Mouse (Mus musculus) bone marrow, adult 2 months (tissue): ENCODE measurements around the gene Dlx6. TPM values are rescaled to one million over a fixed set of nuclear protein-coding genes. Genes with fewer than 3 reads are reported as not detected.

Experiments
- H3K27ac ChIP-seq: fragments of 200-500 bp; 2 replicates; pipeline ENCODE4 v1.5.1; 2012; ENCODE audit warnings: low read depth, mild to moderate bottlenecking, control low read depth, inconsistent platforms, low read length; ENCODE audit not compliant: control insufficient read depth, poor library complexity, insufficient read depth
- H3K4me1 ChIP-seq: fragments of 200-500 bp; 2 replicates; pipeline ENCODE4 v1.6.1; 2011; ENCODE audit warnings: low read length; ENCODE audit not compliant: control insufficient read depth, insufficient read depth
- H3K4me3 ChIP-seq: fragments of 200-500 bp; replicated peaks from 2 replicates; pipeline ENCODE3; 2011; ENCODE audit warnings: mild to moderate bottlenecking, low read depth, low read length, control low read depth; ENCODE audit not compliant: control insufficient read depth
- CTCF ChIP-seq: fragments of 200-500 bp; IDR thresholded peaks from 2 replicates; pipeline ENCODE4 v1.5.1; 2011; ENCODE audit warnings: low read length, control low read depth; ENCODE audit not compliant: control insufficient read depth, insufficient read depth
- POLR2A ChIP-seq: fragments of 200-500 bp; IDR thresholded peaks from 2 replicates; pipeline ENCODE4 v1.6.1; 2011; ENCODE audit warnings: low read depth, mild to moderate bottlenecking, control low read depth, low read length, borderline replicate concordance; ENCODE audit not compliant: control insufficient read depth
- WGBS: fragments of 180-500 bp; shearing (Covaris S2); methylation state at CpG from one replicate; pipeline ENCODE4 v1.1.7; 2018; 5-methylcytosine and 5-hydroxymethylcytosine counted together
- polyA plus RNA-seq: library from polyadenylated mRNA; stranded (reverse); fragments of >200 nt; gene quantifications from 2 replicates; pipeline ENCODE4 v1.2.4, GENCODE M21; 2011; ENCODE audit warnings: low replicate concordance; ENCODE audit not compliant: missing spikeins, insufficient read depth, insufficient read length

The Dlx6 gene
- polyA plus RNA-seq, 1 experiment, result 6.4 TPM

GRCm38 (mm10) chr6:6862611-6863010 is 523 bp upstream of the Dlx6 start:
- Histone ChIP-seq H3K4me3 (no peak overlapping the region), H3K4me1 (no peaks in the 10 kb centered on the region), H3K27ac (no peak overlapping the region)
- WGBS, result 5% methylated on average over 23 of the region's 23 CpGs
- TF ChIP-seq CTCF (no peak), POLR2A (no peak)

DNA sequence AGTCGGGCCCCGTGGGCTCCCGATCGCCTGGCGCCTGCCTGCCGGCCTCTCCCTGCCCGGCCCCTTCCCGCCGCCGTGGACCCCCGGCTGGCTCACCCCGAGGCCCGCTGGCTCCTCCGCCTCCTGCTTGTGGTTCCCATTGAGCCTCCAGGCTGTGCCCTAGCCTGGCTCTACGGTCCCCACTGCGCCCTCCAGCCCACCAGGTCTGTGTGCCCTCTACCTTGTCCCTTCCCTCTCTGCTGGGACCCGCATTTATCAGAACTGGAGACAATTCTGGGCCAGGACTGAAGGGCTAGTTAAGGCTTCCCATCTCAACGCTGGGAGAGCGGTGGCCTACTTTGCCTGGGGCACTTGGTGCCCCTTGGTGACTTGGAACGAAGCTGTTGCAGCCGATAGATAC is 821 bp downstream of the Dlx6 start:
- TF ChIP-seq POLR2A (no peak), CTCF (no peak)
- Histone ChIP-seq H3K27ac (no peak overlapping the region), H3K4me1 (no peaks in the 10 kb centered on the region), H3K4me3 (no peak overlapping the region)
- 3% methylated on average over 21 of the region's 21 CpGs for WGBS

DNA sequence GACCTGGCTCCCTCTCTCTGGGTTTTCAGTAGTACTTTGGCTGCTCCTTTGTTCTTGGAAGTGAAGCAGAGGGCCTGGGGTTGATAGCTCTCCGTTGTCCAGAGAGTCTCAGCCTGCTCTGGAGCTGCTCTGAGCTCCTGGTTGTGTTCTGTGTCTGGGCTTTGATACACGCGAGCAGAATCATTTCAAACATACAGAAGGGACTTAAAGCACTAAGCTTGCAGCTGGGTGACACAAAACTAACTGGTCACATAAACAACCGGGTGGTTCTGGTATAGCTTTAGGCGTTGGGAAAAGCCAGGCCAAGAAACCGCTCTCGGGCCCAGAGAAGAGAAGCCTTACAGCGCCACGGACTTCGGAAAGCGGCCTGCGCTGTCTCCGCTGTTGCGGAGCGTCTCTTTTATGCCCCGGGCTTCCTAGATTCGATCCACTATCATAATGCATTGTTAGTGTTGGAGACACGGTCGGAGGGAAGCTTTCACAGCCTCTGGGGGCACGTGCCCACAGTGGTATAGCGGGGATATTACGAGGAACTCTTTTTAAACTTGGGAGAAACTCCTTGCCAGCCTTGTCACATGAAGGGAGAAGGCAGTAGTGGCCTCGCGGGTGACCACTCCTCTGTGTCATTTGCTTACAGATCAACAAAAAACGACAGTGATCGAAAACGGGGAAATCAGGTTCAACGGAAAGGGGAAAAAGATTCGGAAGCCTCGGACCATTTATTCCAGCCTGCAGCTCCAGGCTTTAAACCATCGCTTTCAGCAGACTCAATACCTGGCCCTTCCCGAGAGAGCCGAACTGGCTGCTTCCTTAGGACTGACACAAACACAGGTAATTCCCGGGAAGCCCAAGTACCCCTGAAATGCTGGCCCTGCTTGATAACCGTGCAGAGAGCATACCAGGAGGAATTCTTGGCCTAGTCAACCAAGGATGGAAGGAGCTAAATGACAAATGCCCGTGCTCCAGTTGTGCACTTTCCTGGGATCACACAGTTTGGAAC is 1.6 kb downstream of the Dlx6 start:
- Histone ChIP-seq H3K4me3 (no peak overlapping the region), H3K27ac (no peak overlapping the region), H3K4me1 (no peaks in the 10 kb centered on the region)
- WGBS, result 6% methylated on average over 36 of the region's 36 CpGs
- TF ChIP-seq CTCF (no peak), POLR2A (no peak)

GRCm38 (mm10) chr6:6867031-6867430 is 3.9 kb downstream of the Dlx6 start:
- H3K27ac ChIP-seq, result no peak overlapping the region
- 6% methylated on average over 9 of the region's 9 CpGs for WGBS
- no peaks in the 10 kb centered on the region for H3K4me1 ChIP-seq
- no peak for TF ChIP-seq POLR2A
- no peak for TF ChIP-seq CTCF
- no peak overlapping the region for H3K4me3 ChIP-seq

- no peak overlapping the region for H3K27ac ChIP-seq
- TF ChIP-seq POLR2A, result no peak
- TF ChIP-seq CTCF, result no peak
- WGBS, result 10% methylated on average over 13 of the region's 13 CpGs
- H3K4me1 ChIP-seq, result no peaks in the 10 kb centered on the region
- H3K4me3 ChIP-seq, result no peak overlapping the region
These were observed 6.0 kb downstream of the Dlx6 start for GRCm38 (mm10) chr6:6869041-6869685.

DNA sequence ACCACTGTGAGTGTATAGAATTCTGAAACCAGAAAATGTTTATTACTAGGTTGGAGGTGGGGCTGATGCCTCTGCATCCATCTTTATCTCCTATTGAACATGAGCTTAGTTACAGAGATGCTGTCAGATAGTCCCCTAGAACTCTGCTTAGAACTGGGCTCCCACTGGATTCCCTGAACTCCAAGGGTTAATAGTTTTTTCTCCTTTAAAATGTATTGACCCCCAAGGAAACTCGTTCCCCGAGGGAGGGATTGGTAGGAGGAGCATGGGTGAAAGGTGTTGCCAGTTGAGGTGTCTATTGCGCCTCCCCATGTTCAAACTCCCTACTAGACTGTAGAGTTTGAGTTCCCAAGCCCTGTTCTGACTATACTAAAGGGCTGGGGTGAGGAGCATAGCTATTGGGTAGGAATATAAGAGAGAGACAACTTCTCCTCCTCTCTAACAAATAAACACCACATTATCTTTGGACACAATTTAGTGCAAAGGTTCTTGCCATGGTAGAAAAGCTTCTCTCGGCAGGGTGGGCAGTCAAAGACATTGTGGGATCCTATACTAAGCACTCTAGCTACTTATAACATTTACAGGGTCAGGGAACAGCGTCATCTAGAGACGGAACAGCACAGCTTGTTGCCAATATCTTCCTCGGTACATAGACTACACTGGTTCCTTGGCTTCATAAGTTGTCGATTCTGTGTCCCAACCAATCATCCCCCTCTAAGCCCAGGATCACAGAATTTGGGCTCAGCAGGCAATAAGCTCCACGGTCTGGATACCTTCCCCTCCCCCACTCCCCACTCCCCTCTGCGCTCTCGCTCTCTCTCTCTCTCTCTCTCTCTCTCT is 7.0 kb downstream of the Dlx6 start:
- Histone ChIP-seq H3K27ac (no peak overlapping the region), H3K4me1 (no peaks in the 10 kb centered on the region), H3K4me3 (no peak overlapping the region)
- no peak for TF ChIP-seq POLR2A
- TF ChIP-seq CTCF, result no peak
- 6% methylated on average over 11 of the region's 11 CpGs for WGBS

DNA sequence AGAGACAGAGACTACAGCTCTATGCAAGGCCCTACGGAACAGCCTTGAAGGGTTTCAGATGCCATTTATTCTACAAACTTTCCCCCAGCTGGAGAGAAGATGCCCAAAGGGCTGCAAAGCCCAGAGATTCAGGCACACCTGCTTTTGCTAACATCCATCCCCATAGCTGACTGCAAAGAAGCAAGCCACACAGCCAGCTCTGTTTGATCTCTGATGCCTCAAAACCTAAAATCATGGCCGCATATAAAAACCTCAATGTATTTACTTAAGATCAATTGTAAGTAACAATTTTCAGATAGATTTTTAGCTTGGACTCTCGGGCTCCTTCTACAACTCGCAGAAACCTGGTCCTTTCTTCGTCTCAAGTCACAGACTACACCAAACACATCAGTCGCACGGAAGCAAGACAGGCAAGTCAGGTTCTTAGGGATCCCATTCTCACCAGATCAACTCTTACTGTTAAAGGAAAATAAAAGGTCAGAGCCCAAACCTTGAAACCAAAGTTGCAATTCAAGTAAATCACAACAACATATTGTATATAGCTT is 7.8 kb downstream of the Dlx6 start:
- Histone ChIP-seq H3K4me1 (no peaks in the 10 kb centered on the region), H3K27ac (no peak overlapping the region)
- 5% methylated on average over 7 of the region's 7 CpGs for WGBS

DNA sequence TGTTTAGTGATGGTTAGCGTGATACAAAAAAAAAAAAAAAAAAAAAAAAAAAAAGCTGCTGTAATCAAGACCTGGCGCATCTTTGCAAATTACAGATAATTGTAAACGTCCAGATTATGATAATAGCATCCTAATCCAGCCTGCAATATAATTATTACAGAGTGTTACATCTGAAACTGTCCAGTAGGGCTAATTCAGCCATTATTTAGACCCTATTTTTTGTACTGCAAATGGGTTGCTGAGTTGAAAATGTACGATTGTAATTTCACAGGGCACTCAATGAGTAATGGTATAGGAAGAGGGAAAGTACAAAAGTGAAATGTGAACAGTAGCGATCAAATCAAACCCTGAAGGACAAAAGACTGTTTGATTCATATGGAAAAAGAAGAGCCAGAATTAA is 8.6 kb downstream of the Dlx6 start:
- H3K27ac ChIP-seq, result no peak overlapping the region
- H3K4me1 ChIP-seq, result no peaks in the 10 kb centered on the region
- H3K4me3 ChIP-seq, result no peak overlapping the region
- 9% methylated on average over 5 of the region's 5 CpGs for WGBS
- no peak for TF ChIP-seq CTCF
- no peak for TF ChIP-seq POLR2A

More for the DNA sequence above, 7.8 kb downstream of the Dlx6 start:
- TF ChIP-seq POLR2A (no peak), CTCF (no peak)
- H3K4me3 ChIP-seq, result no peak overlapping the region
